Mouse (Mus musculus): Measurements from ENCODE around the gene Hic2.

The Hic2 gene

DNA sequence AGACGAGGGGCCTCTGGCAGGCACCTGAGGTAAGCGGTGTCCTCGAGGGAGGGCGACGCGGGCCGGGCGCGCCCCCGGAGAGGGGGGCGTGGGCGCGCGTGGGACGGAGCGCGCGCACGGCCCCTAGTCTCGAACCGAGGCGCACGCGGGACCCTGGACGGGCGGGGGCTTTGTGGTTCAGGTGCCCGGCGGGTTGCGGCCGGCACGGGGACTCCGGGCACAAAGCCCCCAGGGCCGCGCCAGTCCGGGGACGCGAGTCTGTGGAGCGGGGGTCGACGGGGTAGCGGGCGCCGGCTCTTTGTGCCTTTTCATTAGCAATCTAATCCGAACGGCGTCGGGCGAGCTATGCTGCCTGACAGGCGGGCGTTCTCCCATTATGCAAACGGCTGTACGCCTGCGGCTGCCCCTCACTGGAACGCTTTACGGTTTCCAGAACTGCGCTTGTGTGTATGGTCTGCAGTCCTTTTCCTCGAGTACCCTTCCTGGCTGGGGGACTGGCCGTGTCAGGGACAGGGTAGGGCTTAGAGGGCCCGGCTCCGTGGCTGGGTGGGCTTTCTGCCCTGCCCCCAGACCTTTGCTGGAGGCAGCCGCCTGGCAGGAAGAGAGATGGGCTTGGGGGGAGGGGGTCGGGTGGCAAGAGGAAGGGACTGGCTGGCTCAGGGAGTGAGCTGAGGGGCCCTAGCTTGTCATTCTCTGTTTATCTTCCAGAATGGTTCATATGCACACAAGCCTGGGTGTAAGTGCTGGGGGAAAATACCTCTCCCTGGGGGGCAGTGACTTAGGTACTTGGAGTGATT, 528 bp downstream of the Hic2 start:
- ATAC-seq (ENCODE audit: insufficient number of reproducible peaks, low FRiP score, low TSS enrichment), result peak; percentile 24; the same call in 1 of the 2 replicates

DNA sequence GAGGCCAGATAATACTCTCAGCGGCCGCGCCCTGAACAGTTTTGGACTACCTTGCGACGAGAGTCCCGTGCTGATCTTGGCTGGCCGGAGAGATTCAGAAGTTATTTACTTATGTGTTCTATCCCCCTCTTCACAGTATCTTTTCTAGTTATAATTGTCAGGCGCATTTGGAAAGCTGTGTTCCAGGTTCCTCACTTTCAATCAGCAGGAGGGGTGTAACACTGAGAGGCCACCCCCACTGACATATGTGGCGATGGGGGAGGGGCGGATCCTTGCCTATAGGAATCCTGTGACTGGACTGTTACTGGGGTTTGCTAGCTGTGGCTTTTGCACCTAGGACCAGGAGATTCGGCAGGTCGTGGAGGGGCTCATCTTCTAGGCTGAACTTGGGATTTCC, 1.1 kb downstream of the Hic2 start:
- ATAC-seq (ENCODE audit: insufficient number of reproducible peaks, low FRiP score, low TSS enrichment), result no peak

DNA sequence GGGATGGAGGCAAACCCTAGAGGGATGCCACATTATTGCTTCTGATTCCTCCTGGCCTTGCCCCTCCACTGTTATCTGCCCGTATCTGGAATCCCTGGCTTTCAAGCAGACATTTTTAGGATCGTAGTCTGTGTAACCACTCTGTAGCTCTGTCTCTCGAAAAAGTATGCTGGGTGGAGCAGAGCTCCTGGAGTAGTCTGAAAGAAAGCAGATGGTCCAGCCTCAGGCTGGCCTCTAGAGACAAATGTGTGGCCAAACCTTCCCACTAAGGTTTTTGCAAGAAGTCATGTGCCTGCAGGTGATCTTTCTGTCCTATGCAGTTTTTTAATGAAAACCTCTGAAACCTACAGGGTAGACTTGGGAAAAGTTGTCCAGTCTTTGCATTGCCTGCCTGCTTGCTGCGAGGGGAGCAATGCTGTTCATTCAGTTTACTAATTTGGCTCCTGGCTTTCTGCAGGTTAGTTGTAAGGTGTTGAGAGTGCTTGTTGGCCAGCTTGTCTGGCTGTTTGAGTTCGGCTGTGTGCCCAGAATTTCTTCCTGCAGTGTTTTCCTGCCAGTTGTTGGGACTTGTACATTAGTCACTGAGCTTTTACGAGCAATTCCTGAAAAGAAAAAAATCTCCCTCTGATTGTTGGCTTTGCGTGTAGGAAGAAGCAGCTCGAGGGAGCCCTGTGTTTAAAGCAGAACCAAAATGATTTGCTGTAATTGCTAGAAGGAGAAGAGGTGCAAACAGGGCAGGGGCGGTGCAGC, 1.7 kb downstream of the Hic2 start:
- ATAC-seq (ENCODE audit: insufficient number of reproducible peaks, low FRiP score, low TSS enrichment), result no peak

DNA sequence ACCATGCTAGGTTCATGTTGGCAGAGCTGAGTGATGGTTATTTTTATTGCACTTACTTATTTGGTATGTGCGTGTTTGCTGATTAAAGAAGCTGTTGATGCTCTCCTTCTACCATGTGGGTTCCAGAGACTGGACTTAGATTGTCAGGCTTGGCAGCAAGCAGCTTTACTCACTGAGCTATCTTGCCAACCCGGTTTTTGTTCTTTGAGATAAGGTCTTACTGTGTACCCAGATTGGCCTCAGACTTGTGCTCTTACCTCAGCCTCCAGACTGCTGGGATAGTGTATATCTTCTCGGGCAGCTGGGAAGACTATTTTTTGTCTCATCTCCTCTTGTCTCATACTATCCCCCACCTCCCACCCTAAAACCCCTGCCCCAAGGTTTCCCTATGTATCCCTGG, 4.3 kb downstream of the Hic2 start:
- ATAC-seq (ENCODE audit: insufficient number of reproducible peaks, low FRiP score, low TSS enrichment), result no peak

DNA sequence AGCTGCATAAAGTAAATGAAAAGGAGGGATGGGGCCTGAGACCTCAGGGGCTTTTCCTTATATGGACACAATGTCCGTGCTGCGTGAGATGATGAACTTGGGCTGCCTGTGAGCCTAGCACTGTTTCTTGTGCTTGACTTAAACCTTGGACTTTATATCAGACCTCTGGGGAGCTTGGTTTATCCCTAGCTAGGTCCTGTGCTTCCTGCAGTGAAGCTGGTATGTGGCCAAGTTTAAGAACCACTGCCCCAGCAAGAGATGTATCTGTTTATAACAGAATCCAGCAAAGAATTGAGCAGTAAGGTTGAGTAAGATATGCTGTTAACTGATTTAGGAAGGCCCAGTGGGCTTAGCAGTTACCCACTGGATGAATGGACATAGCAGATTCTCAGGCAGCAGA, 6.0 kb downstream of the Hic2 start:
- ATAC-seq (ENCODE audit: insufficient number of reproducible peaks, low FRiP score, low TSS enrichment), result no peak

DNA sequence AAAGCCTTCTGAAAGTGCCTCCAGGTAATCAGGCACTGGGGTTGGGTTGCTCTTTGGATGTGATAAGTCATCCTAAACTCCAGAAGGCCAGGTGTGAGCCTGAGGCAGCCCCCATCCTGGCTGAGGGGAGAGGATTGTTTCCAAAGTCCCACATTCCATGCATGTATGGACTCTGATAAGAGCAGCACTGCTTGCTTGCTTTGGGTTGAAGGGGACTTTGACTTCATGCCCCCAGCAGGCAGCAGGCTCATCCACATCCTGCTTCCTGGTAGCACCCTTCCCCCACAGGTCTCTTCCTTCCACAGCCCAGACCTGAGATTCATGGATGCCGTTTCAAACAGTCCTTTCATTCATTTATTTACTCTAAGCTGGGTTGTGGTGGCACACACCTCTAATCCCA, 10.4 kb downstream of the Hic2 start:
- no peak for ATAC-seq (ENCODE audit: insufficient number of reproducible peaks, low FRiP score, low TSS enrichment)

DNA sequence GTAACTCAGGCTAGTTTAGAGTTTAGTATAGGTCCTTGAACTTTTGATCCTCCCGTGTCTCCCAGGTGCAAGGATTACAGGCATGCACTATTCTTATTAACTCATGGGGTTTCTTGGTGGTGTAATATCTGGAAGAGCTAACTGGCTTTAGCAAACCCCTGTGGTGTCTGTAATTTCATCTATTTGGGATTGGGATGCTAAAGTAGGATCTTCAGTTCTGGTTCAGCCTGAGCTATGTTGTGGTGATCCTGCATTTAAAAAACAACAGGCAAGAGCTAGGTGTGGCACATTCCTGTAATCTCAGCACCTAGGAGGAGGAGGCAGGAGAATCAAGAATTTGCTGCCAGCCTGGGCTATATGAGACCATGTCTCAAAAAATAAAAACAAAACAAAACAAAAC, 11.6 kb downstream of the Hic2 start:
- no peak for ATAC-seq (ENCODE audit: insufficient number of reproducible peaks, low FRiP score, low TSS enrichment)

DNA sequence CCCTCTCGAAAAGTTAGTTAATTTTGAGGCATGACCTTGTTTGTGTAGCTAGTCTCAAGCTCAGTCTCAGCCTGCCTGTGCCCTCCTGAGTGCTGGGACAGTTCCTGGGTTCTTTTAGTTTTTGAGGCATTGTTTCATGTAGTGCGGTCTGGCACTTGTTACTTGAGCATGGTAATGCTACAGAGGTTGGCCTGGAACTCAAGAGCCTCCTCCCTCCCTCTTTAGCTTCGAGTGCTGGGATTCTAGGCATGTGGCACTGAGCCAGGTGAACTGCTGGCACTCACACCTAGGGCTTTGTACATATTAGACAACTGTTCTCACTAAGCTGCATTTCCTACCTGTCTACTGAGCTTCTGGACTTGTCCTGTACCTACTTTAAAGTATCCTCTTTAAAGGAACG, 14.4 kb downstream of the Hic2 start:
- ATAC-seq (ENCODE audit: insufficient number of reproducible peaks, low FRiP score, low TSS enrichment), result no peak

DNA sequence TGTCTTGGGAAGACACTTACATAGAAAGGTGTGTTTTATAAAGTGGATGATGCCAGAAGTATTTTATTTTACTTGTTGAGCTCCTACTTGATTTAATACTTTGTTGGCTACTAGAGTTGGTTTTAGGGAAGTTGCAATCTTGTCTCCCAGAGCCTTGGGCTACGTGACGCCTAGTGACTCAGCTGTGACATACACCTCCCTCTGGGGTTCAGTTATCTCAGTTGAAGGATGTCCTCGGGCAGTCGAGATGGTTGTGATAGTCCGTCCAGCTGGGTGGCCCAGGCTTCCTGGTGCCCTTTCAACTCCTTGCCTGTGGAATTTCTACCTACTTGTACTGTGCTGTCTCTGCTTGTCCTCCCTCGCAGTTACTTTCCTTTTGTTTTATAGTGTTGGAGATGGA, 15.8 kb downstream of the Hic2 start:
- ATAC-seq (ENCODE audit: insufficient number of reproducible peaks, low FRiP score, low TSS enrichment), result no peak

DNA sequence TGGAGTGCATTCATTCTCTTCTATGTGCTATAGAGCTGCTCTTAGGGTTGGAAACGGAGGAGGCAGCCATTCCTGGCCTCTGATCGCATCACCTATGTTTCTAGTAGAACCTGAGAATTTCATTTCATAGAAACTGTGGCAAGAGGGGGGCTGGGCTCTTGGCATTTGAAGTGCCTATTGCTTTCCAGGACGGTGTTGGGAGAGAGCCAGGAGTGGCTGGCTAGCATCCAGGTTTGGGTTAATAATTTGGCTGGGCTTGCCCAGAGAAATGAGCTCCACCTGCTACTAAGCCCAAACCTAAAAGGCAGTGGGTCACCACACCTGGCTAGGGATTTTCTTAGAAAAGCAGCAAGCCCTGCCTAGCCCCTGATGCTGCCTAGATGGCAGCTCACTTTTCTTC, 18.2 kb downstream of the Hic2 start:
- no peak; the same call in 1 of the 2 replicates for ATAC-seq (ENCODE audit: insufficient number of reproducible peaks, low FRiP score, low TSS enrichment)

DNA sequence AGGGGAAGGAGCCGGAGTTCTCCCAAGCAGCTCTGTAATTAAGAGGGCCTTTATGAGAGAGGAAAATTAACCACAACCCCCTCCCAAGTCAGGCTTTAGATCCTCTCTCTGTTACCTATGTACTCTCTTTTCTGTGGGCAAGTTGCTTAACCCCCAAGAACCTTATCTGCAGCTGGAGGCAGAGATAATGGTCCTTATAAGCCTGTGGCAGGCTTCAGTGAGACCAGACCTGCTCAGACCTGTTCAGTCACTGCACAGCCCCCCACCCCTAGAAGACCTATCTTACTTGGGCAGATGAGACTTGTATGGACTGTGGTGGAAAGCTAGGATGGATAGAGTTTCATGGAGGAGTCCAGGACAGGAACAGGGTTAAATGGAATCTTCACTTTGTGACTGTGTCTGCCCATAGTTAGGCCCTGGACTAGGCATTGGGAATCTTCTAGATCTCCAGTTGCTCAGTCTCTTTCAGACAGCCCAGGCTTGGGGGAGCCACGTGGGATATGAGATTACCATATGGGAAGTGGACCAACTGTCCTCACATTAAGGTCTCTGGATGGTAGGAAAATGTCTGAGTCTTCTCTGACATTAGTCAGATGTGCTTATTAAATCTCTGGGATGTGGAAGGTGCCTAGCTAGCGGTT, 18.8 kb downstream of the Hic2 start:
- no peak for ATAC-seq (ENCODE audit: insufficient number of reproducible peaks, low FRiP score, low TSS enrichment)

DNA sequence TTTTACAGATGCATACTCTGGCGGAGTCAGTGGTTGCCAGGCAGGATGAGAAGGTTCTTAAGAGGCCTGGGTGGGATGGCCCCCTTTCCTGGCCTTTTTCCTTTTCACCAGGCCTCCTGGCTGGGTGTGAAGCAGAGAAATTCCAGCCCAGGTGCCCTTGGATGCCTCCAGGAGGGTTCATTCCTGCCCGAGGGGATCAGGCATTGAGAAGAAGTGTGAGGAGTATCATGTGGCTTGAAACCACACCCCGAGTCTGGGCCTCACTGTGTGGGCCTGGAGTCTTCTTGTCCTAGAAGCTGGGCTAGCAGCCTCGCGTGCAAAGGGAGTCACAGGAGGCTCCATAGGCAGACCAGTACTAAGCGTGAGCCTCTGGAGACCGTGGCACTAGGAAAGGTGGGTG, 19.5 kb downstream of the Hic2 start:
- no peak for ATAC-seq (ENCODE audit: insufficient number of reproducible peaks, low FRiP score, low TSS enrichment)

DNA sequence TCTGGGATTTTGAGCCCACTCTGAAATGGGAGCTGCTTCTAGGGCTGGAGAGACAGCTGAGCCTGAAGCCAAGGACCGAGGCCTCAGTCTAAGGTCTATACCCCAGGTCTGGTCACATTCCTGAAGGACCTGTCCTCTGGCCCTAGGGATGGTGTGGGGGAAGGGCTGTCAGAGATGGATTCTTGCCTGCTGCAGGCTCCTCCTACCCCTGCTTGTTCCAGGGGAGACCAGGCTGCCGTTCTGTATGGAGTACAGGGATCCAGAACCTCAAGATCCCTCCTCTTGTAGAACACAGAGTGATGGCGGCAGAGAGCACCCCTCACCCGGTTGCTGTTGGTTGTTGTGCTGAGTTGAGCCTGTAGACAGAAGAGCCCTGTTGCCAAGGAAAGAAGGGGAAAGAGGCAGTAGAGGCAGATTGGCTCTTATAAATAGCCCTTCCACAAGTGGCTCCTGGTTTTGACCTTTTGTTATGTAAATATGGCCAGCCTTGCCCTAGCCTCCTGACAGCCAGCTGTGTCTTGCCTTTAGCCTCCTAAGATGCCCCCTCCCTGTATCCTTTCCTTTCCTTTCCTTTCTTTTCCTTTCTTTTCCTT, 20.7 kb downstream of the Hic2 start:
- no peak for ATAC-seq (ENCODE audit: insufficient number of reproducible peaks, low FRiP score, low TSS enrichment)

DNA sequence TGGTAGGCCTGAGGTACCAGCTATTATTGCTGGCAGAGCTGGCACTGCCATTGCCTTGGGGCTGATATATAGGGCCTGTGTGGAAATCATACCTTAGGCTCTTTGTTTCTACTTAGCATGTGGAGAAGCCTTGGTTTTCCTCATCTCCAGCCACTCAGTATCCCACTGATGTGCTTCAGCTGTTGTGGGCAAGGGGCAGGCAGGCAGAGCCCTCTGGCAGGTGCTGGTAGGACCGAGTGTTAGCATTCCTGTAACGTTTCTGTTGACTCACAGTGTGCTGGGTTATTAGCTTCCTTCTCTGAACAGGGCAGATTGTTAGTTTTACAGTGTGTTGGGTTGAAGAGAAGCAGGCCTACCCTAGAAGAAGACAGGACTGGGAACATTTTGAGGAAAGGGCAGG, 21.9 kb downstream of the Hic2 start:
- no peak for ATAC-seq (ENCODE audit: insufficient number of reproducible peaks, low FRiP score, low TSS enrichment)

DNA sequence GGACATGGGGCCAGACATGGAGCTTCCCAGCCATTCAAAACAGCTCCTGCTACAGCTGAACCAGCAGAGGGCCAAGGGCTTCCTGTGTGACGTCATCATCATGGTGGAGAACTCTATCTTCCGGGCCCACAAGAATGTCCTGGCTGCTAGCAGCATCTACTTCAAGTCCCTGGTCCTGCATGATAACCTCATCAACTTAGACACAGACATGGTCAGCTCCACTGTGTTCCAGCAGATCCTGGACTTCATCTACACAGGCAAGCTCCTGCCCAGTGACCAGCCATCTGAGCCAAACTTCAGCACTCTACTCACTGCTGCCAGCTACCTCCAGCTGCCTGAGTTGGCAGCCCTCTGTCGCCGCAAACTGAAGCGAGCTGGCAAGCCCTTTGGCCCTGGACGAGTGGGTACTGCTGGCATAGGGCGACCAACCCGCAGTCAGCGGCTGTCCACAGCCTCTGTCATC, 24.0 kb downstream of the Hic2 start:
- no peak for ATAC-seq (ENCODE audit: insufficient number of reproducible peaks, low FRiP score, low TSS enrichment)

DNA sequence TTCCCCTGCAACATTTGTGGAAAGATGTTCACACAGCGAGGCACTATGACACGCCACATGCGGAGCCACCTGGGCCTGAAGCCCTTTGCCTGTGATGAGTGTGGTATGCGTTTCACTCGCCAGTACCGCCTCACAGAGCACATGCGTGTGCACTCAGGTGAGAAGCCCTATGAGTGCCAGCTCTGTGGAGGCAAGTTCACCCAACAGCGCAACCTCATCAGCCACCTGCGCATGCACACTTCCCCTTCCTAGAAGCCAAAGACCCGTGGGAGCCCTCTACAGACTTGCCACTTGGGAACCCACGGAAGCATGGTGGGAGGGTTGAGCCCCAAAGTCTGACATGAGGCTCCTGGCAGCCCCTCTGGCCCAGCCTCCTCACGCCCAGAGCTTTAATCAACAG, 25.5 kb downstream of the Hic2 start:
- no peak for ATAC-seq (ENCODE audit: insufficient number of reproducible peaks, low FRiP score, low TSS enrichment)

DNA sequence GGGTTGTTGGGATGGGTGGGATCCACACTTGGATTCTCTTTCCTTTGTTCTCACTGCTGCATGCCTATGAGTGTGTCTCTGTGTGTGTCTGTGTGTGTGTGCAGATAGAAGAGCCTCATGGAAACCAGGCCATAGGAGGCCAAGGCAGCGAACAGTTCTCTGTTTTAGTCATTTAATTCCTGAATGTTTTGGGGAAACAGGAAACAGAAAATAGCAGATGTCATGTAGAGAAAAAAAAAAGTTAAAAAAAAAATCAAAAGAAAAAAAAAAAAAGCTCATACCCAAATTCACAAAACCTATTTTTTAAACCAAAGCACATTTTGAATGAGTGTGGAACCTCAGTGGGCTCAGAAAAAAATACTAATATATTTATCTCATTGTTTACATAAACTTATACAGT, 28.0 kb downstream of the Hic2 start:
- ATAC-seq (ENCODE audit: insufficient number of reproducible peaks, low FRiP score, low TSS enrichment), result no peak

DNA sequence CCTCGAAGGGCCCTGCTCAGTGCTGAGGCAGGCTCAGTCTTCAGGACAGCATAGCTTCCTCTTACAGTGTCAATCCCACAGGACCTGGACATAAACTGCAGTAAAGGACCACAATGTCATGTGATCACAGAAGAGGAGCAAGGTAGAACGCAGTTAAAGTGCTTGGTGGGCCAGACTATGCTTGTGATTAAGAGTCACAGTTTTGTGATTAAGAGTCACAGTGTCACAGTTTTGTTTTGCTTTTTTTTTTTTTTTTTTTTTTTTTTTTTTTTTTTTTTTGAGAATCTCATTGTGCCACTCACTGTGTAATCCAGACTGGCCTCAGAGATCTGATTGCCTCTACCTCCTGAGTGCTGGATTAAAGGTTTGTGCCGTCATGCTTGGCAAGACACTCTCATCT, 32.7 kb downstream of the Hic2 start:
- ATAC-seq (ENCODE audit: insufficient number of reproducible peaks, low FRiP score, low TSS enrichment), result no peak

DNA sequence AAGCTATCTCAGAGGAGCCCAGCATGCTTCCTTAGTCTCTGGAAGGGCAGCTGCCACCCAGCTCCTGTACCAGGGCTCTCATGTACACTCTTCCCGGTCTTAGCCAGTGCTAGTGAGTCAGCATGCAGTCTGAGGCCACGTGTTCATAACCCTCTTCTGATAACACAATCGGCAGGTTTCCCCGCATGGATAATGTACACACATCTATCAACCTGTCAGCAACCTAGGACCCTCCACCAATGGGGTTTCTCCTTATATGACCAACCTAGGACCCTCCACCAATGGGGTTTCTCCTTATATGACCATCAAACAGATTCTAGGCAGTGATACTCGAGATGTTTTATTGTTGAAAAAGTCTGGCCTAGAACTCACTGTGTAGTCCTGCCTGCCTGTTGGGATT, 34.6 kb downstream of the Hic2 start:
- ATAC-seq (ENCODE audit: insufficient number of reproducible peaks, low FRiP score, low TSS enrichment), result no peak

DNA sequence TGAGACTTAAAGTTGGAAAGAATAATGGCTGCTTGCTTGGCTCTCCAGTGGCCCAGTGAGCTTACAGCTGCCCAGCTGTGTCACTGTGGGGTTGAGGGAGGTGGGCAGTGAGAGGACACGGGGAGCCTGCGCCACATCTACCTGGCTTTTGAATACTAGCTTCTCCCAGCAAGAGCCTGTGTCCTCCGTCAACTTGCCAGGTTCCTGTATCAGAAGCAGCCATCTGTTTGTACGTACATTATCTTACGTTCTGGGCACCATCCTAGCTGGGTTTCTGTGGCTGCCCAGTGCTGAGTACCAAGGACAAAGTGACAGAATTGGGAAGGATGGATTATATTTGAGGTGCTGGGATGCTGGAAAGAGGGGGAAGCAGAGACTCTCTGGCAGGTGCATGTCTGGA, 36.5 kb downstream of the Hic2 start:
- no peak for ATAC-seq (ENCODE audit: insufficient number of reproducible peaks, low FRiP score, low TSS enrichment)

DNA sequence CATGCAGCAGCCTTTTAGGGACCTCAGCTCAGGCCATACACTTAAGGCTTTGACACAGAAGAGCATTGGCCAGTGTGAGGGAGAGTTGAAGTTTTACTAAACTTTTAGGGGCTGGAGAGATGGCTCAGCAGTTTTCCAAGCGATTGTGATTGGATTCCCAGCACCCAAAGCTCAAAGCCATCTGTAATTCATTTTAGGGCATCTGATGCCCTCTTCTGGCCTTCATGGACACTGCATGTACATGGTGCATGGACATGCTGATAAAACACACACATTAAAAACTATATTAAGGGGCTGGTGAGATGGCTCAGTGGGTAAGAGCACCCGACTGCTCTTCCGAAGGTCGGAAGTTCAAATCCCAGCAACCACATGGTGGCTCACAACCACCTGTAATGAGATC, 37.8 kb downstream of the Hic2 start:
- no peak for ATAC-seq (ENCODE audit: insufficient number of reproducible peaks, low FRiP score, low TSS enrichment)
